Mouse (Mus musculus) left cerebral cortex, postnatal 10 days (tissue): Measurements from ENCODE around the gene Lasp1. TPM values are rescaled to one million over a fixed set of nuclear protein-coding genes. Genes with fewer than 3 reads are reported as not detected.
"Not testable (repeated sequence)": the region's sequence is repeated elsewhere in the genome, so short reads cannot be mapped to it uniquely, and the experiment has no call there.

Experiments used
- DNase-seq, 2 experiments: peaks; one replicate each; pipeline ENCODE4 v3.0.0; 2021 to 2022; ENCODE audit warnings: low spot score in 2 of 2, mixed read lengths in 1 of 2; ENCODE audit errors: extremely low spot score in 1 of 2
- intact Hi-C: fragments of 180-260 bp; cut with DNase I; formaldehyde crosslinking; loops from one replicate; pipeline ENCODE4 v1.15.1; 2025
- total RNA-seq, 2 experiments: library from RNA; stranded (reverse); gene quantifications; 2 replicates each; pipeline ENCODE4 v1.2.3; 2021

Gene Lasp1
- total RNA-seq, 2 experiments from 2014 or later = 190 to 203 TPM

GRCm38 (mm10) chr11:97821401-97822064, 22.7 kb downstream of the Lasp1 start:
- intact Hi-C loops = no loop called here

GRCm38 (mm10) chr11:97822840-97823603, 24.2 kb downstream of the Lasp1 start:
- intact Hi-C loops = no loop called here
- peak in 1 of 2 experiments; percentile 59 for DNase-seq

More at GRCm38 (mm10) chr11:97821401-97822064, 22.7 kb downstream of the Lasp1 start:
- no peak for DNase-seq

GRCm38 (mm10) chr11:97824168-97824567, 25.4 kb downstream of the Lasp1 start:
- intact Hi-C loops = no loop called here
- DNase-seq = no peak

GRCm38 (mm10) chr11:97824895-97825294, 26.1 kb downstream of the Lasp1 start:
- peak in 1 of 2 experiments; percentile 65 for DNase-seq
- intact Hi-C loops = no loop called here

GRCm38 (mm10) chr11:97825295-97825694, 26.5 kb downstream of the Lasp1 start:
- peak in 1 of 2 experiments; percentile 40 for DNase-seq
- intact Hi-C loops = no loop called here

- intact Hi-C loops = no loop called here
Measured at GRCm38 (mm10) chr11:97825971-97826370, 27.2 kb downstream of the Lasp1 start.

GRCm38 (mm10) chr11:97826414-97826813, 27.6 kb downstream of the Lasp1 start:
- DNase-seq = peak in 1 of 2 experiments; percentile 17
- intact Hi-C loops = no loop called here

More at GRCm38 (mm10) chr11:97825971-97826370, 27.2 kb downstream of the Lasp1 start:
- DNase-seq = no peak

- intact Hi-C loops = no loop called here
- DNase-seq = no peak
Measured at GRCm38 (mm10) chr11:97827654-97828053, 28.9 kb downstream of the Lasp1 start.

- DNase-seq = no peak
- intact Hi-C loops = no loop called here
Measured at GRCm38 (mm10) chr11:97829365-97829764, 30.6 kb downstream of the Lasp1 start.

- intact Hi-C loops = no loop called here
- DNase-seq = peak in 1 of 2 experiments; percentile 23
Measured at GRCm38 (mm10) chr11:97829913-97830476, 31.2 kb downstream of the Lasp1 start.

- intact Hi-C loops = no loop called here
- no peak for DNase-seq
Measured at GRCm38 (mm10) chr11:97830501-97830900, 31.7 kb downstream of the Lasp1 start.

- no peak for DNase-seq
- intact Hi-C loops = no loop called here
Measured at GRCm38 (mm10) chr11:97832001-97832400, 33.2 kb downstream of the Lasp1 start.

GRCm38 (mm10) chr11:97833352-97833751, 34.6 kb downstream of the Lasp1 start:
- DNase-seq = no peak
- intact Hi-C loops = no loop called here

GRCm38 (mm10) chr11:97836541-97836940, 37.7 kb downstream of the Lasp1 start:
- no peak for DNase-seq
- intact Hi-C loops = no loop called here

- intact Hi-C loops, DNase-seq: not testable (repeated sequence)
Measured at GRCm38 (mm10) chr11:97837051-97837450, 38.3 kb downstream of the Lasp1 start.

- intact Hi-C loops = loop anchor here (2.0 kb wide), 1 partner anchor 39 kb away; the partner anchor contains the start of gene Lasp1
Measured at GRCm38 (mm10) chr11:97837641-97838149, 38.9 kb downstream of the Lasp1 start.

GRCm38 (mm10) chr11:97838779-97839440, 40.1 kb downstream of the Lasp1 start:
- DNase-seq = no peak
- intact Hi-C loops = loop anchor here (2.0 kb wide), 1 partner anchor 40 kb away; the partner anchor contains the start of gene Lasp1

More at GRCm38 (mm10) chr11:97837641-97838149, 38.9 kb downstream of the Lasp1 start:
- DNase-seq = no peak

- intact Hi-C loops = loop anchor here (2.0 to 5.0 kb wide), 2 partner anchors 41 to 43 kb away; partner anchors contain the start of genes Fbxo47 and Lasp1
- DNase-seq = no peak
Measured at GRCm38 (mm10) chr11:97839441-97840134, 40.8 kb downstream of the Lasp1 start.
